Mouse (Mus musculus): ENCODE measurements around the gene Cpt1c.
A peak's percentile ranks its signal among the peaks of the same experiment; 100 is the strongest.

DNA sequence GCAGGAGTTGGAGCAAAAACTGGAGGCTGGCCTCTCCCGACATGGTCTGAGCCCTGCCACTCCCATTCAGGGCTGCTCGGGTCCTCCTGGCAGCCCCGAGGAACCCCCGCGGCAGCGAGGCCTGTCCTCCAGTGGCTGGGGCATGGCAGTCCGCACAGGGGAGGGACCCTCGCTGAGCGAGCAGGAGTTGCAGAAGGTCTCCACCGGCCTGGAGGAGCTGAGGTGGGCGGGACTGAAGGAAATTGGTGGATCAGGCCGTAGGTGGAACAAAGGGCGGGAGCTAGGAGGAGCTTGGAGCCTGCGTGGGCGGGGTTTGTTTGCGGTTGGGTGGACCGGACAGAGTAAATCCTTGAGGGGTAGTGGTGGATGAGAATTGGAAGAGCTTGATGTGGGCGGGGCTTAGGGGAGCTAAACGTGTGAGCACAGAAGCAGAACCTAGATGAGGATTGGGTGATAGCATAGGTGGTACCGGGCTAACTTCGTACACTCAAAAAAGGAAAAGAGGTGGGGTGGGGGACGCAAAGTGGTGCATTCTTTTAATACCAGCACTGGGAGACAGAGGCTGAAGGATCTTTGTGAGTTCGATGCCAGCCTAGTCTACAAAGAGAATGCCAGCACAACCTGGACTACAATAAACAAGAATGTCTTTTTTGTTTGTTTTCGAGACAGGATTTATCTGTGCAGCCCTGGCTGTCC is 21.9 kb downstream of the Cpt1c start:
- TF ChIP-seq POLR2A (IDR thresholded peaks at IDR 0.05; ENCODE audit: borderline replicate concordance, extremely low read depth, insufficient read depth, insufficient read length, poor library complexity, severe bottlenecking) (0 out of 2 replicates have a peak, but pooled peaks have one; percentile 8), CTCF (IDR thresholded peaks at IDR 0.05; ENCODE audit: borderline replicate concordance, extremely low read depth, insufficient read depth, insufficient read length) (no peak)
